8 mouse cellular contexts compared by ENCODE assay signal in the genomic region with DNA sequence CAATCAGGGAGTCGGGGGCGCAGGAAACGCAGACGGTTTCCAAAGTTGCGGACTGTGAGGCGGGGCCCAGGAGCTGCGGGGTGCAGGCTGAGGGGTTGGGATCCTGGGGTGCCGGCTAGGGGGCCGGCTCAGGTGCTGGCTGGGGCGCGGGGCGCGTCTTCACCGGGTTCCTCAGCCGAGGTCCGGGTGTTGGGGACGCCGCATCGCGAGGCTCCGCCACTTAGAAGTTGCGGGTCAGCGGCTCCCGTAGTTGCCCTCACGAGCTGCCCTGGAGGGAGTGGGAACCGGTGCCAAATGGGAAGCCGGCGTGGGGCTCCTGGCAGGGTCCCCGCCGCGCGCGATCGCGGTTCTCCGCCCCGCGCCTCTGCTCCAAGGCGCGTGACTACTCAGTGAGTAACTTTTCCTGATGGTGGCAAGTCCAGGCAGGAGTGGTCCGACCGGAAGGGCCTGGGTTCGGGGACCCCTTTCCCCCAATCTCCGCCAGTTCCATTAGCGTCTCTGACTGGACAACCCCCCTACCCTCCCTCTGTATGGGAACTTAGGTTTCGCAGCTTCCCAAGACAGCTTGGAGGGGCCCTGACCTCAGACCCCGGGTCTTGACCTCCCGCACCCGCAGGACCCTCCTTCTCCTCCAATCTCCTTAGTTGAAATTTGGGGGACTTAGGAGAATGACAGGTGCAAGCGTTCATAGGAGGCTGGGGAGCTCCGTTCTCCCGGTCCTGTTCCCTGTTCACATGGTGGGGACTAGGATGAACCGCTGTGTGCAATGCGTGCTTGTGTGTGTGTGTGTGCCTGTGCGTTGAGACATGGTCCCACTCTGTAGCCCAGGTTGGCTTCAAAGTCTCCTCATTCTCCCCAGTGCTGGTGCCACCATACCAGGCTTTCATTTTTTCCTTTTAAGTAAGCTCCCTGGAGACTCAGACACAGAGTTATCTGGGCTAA. TPM values are rescaled to one million over a fixed set of nuclear protein-coding genes. Genes with fewer than 3 reads are reported as not detected.
DNase-seq lines count a peak whose midpoint lies in the region; ATAC-seq and TF ChIP-seq lines count a peak whose summit lies in the region.

No protein-coding gene starts in this region.

- H3K27ac ChIP-seq in embryonic facial prominence, embryonic 15.5 days (replicated peaks), result peak overlapping the region; percentile 84
- H3K27ac ChIP-seq in intestine, embryonic 14.5 days (ENCODE audit: low read depth), result peak overlapping the region; percentile 77; the same call in 1 of the 2 replicates

- peaks cover 40% of the 10 kb centered on the region for H3K36me3 ChIP-seq in E14TG2a.4 (ENCODE audit: insufficient read depth, low read length)
- peaks cover 31% of the 10 kb centered on the region for H3K36me3 ChIP-seq in embryonic facial prominence, embryonic 15.5 days
- peaks cover 36% of the 10 kb centered on the region for H3K36me3 ChIP-seq in intestine, embryonic 14.5 days (ENCODE audit: control insufficient read depth, insufficient read depth, low read length)

- H3K4me1 ChIP-seq in E14TG2a.4 (replicated peaks; ENCODE audit: low read depth, low read length), result peaks cover 66% of the 10 kb centered on the region
- H3K4me1 ChIP-seq in embryonic facial prominence, embryonic 15.5 days, result peaks cover 27% of the 10 kb centered on the region
- H3K4me1 ChIP-seq in intestine, embryonic 14.5 days (replicated peaks; ENCODE audit: control insufficient read depth, insufficient read depth, low read length), result peaks cover 12% of the 10 kb centered on the region

- H3K27me3 ChIP-seq in E14TG2a.4 (ENCODE audit: insufficient read depth, low read length), result no peaks in the 10 kb centered on the region
- no peaks in the 10 kb centered on the region for H3K27me3 ChIP-seq in embryonic facial prominence, embryonic 15.5 days
- H3K27me3 ChIP-seq in intestine, embryonic 14.5 days (replicated peaks; ENCODE audit: control insufficient read depth, insufficient read depth, low read length), result no peaks in the 10 kb centered on the region

- H3K4me3 ChIP-seq in E14TG2a.4 (replicated peaks; ENCODE audit: low read length), result peak overlapping the region; percentile 94
- H3K4me3 ChIP-seq in embryonic facial prominence, embryonic 15.5 days (replicated peaks), result peak overlapping the region; percentile 90
- H3K4me3 ChIP-seq in intestine, embryonic 14.5 days (ENCODE audit: low read depth, low read length), result peak overlapping the region; percentile 59

- peak; percentile 40 for DNase-seq in gastrocnemius, postnatal 14 days
- DNase-seq in gastrocnemius, postnatal 10 days, result no peak
- DNase-seq in intestine, embryonic 14.5 days (ENCODE audit: low spot score), result peak; percentile 66
- peak; percentile 56 for DNase-seq in lung, postnatal 10 days
- peak; percentile 64 for DNase-seq in testis, postnatal 10 days (ENCODE audit: low spot score)
- DNase-seq in left cerebral cortex, adult 8-10 months (ENCODE audit: low spot score in 2 of 2), result no peak

- peak overlapping the region; percentile 90 for H3K4me2 ChIP-seq in embryonic facial prominence, embryonic 15.5 days (replicated peaks)
- H3K4me2 ChIP-seq in intestine, embryonic 14.5 days (ENCODE audit: low read length), result peak overlapping the region; percentile 90

- TF ChIP-seq CTCF in E14TG2a.4 (conservative IDR thresholded peaks at IDR 0.05; ENCODE audit: low read length), result no peak

- under 1% methylated on average over 55 of the region's 55 CpGs for WGBS in embryonic facial prominence, embryonic 15.5 days
- WGBS in intestine, embryonic 14.5 days, result 1% methylated on average over 55 of the region's 55 CpGs

- intact Hi-C loops in gastrocnemius, postnatal 14 days (cut with DNase I; ENCODE audit: low total_unique reads), result no loop called here

- H3K9ac ChIP-seq in embryonic facial prominence, embryonic 15.5 days, result peak overlapping the region; percentile 96
- H3K9ac ChIP-seq in intestine, embryonic 14.5 days (ENCODE audit: low read length), result peak overlapping the region; percentile 84

- H3K9me3 ChIP-seq in E14TG2a.4 (ENCODE audit: low read length), result no peaks in the 10 kb centered on the region
- H3K9me3 ChIP-seq in embryonic facial prominence, embryonic 15.5 days (replicated peaks), result no peaks in the 10 kb centered on the region
- H3K9me3 ChIP-seq in intestine, embryonic 14.5 days (ENCODE audit: control insufficient read depth, low read length), result 0 out of 2 replicates have a peak, but pooled peaks cover 4% of the 10 kb centered on the region

- ATAC-seq in embryonic facial prominence, embryonic 15.5 days (ENCODE audit: insufficient number of reproducible peaks, low FRiP score, low TSS enrichment, low read depth), result peak; percentile 61
- ATAC-seq in intestine, embryonic 14.5 days (replicated peaks; ENCODE audit: low FRiP score, low TSS enrichment, low read depth), result peak; percentile 59

RNA-seq across cellular contexts. Expression of gene Homer3, which starts 0.8 kb away (rescaled TPM):
- 1 to 10 TPM; 8.5 to 8.7 TPM for total RNA-seq in gastrocnemius, postnatal 14 days (2021)
- total RNA-seq in gastrocnemius, postnatal 10 days (2021), result 10 to 100 TPM; 12.3 to 19.8 TPM
- 43.2 and 49.4 TPM in 2 replicates for polyA plus RNA-seq in embryonic facial prominence, embryonic 15.5 days (2015; fragmentation: Nextera tagmentation; extraction: Ambion mirVana)
- 33.5 and 34.7 TPM in 2 replicates for polyA plus RNA-seq in intestine, embryonic 14.5 days (2014; fragmentation: Nextera tagmentation; extraction: Ambion mirVana)
- 10 to 100 TPM in 1 of 4 experiments, 1 to 10 TPM in 3; 9.2 to 12.1 (median 9.8) TPM for total RNA-seq in left cerebral cortex, adult 8-10 months (2022)

RNA-seq across cellular contexts. Expression of gene Ddx49, which starts 18.9 kb away (rescaled TPM):
- 10 to 100 TPM; 25.3 to 27.5 TPM for total RNA-seq in gastrocnemius, postnatal 14 days (2021)
- 10 to 100 TPM; 28.6 to 29.5 TPM for total RNA-seq in gastrocnemius, postnatal 10 days (2021)
- polyA plus RNA-seq in embryonic facial prominence, embryonic 15.5 days (2015; fragmentation: Nextera tagmentation; extraction: Ambion mirVana), result 50.2 and 52.1 TPM in 2 replicates
- 47.5 and 49.7 TPM in 2 replicates for polyA plus RNA-seq in intestine, embryonic 14.5 days (2014; fragmentation: Nextera tagmentation; extraction: Ambion mirVana)
- total RNA-seq in left cerebral cortex, adult 8-10 months (2022), result 10 to 100 TPM; 47.5 to 55.7 (median 51.8) TPM

RNA-seq across cellular contexts. Expression of gene Cope, which starts 18.9 kb away (rescaled TPM):
- 100 to 1,000 TPM; 123 to 134 TPM for total RNA-seq in gastrocnemius, postnatal 14 days (2021)
- total RNA-seq in gastrocnemius, postnatal 10 days (2021), result 100 to 1,000 TPM; 140 to 158 TPM
- polyA plus RNA-seq in embryonic facial prominence, embryonic 15.5 days (2015; fragmentation: Nextera tagmentation; extraction: Ambion mirVana), result 377 and 397 TPM in 2 replicates
- 331 and 336 TPM in 2 replicates for polyA plus RNA-seq in intestine, embryonic 14.5 days (2014; fragmentation: Nextera tagmentation; extraction: Ambion mirVana)
- 100 to 1,000 TPM; 123 to 154 (median 139) TPM for total RNA-seq in left cerebral cortex, adult 8-10 months (2022)

RNA-seq across cellular contexts. Expression of gene Cers1, which starts 32.2 kb away (rescaled TPM):
- total RNA-seq in gastrocnemius, postnatal 14 days (2021), result 10 to 100 TPM; 14.5 to 24.5 TPM
- total RNA-seq in gastrocnemius, postnatal 10 days (2021), result 10 to 100 TPM; 20.0 to 23.6 TPM
- polyA plus RNA-seq in embryonic facial prominence, embryonic 15.5 days (2015; fragmentation: Nextera tagmentation; extraction: Ambion mirVana), result 8.9 and 9.3 TPM in 2 replicates
- 4.3 and 4.6 TPM in 2 replicates for polyA plus RNA-seq in intestine, embryonic 14.5 days (2014; fragmentation: Nextera tagmentation; extraction: Ambion mirVana)
- 10 to 100 TPM; 83.6 to 94.5 (median 88.4) TPM for total RNA-seq in left cerebral cortex, adult 8-10 months (2022)

RNA-seq across cellular contexts. Expression of gene Gdf1, which starts 46.2 kb away (rescaled TPM):
- total RNA-seq in gastrocnemius, postnatal 14 days (2021), result 1 to 10 TPM; 1.3 to 2.8 TPM
- 1 to 10 TPM; 3.9 to 5.3 TPM for total RNA-seq in gastrocnemius, postnatal 10 days (2021)
- 1.7 and 2.6 TPM in 2 replicates for polyA plus RNA-seq in embryonic facial prominence, embryonic 15.5 days (2015; fragmentation: Nextera tagmentation; extraction: Ambion mirVana)
- polyA plus RNA-seq in intestine, embryonic 14.5 days (2014; fragmentation: Nextera tagmentation; extraction: Ambion mirVana), result 1.8 and 2.1 TPM in 2 replicates
- total RNA-seq in left cerebral cortex, adult 8-10 months (2022), result 10 to 100 TPM in 2 of 4 experiments, 1 to 10 TPM in 2; 4.2 to 13.4 (median 7.4) TPM

Comparison
In these comparisons a context has a peak if more than half of its experiments do, and no peak if none do; other contexts are left out.
1. DNase-seq: peak in gastrocnemius, postnatal 14 days (single experiment), intestine, embryonic 14.5 days (single experiment), lung, postnatal 10 days (single experiment) and testis, postnatal 10 days (single experiment); none in gastrocnemius, postnatal 10 days (single experiment) and left cerebral cortex, adult 8-10 months (0 of 2).
2. Peak in every context shown above with its lines, with median percentiles within 50 percentile points of each other: H3K4me3 ChIP-seq.